15 mouse cellular contexts compared by ENCODE assay signal in the genomic region with DNA sequence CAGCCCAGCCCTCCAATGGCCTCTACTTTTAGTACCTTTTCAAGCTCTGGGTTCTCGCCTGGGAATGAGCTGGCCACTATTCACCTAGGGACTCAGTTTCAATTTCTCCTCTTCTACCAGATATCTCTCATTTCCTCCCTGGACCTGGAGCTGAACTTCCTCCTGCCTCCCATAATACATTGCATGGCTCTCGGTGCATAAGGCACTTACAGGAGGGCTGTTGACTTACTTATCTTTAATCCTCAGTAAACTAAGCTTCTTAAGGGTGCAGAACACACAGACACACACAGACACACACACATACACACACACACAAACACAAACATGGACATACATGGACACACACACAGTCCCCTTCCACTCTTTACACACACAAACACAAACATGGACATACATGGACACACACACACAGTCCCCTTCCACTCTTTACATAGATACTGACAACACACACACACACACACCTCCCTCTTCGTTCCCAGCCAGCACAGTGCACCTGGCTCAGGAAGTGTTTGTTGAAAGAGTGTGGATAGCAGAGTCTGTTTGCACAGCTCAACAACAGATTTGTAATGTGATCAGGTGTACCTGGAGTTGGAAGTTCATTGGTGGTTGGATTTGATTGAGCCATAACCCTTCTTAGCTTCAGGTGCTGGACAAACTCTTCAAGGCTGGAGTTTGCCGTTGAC. TPM values are rescaled to one million over a fixed set of nuclear protein-coding genes. Genes with fewer than 3 reads are reported as not detected.
DNase-seq lines count a peak whose midpoint lies in the region; ATAC-seq and TF ChIP-seq lines count a peak whose summit lies in the region.
"Had no signal": no experiment of that assay in that cellular context is flagged by ENCODE, and none has a peak within 500 bp of the region (broad histone marks: within the 10 kb centered on the region; RNA-seq: fewer than 3 reads in every experiment).

No protein-coding gene starts in this region.

- no peak for TF ChIP-seq POLR2A in liver, adult 2 months (IDR thresholded peaks at IDR 0.05; ENCODE audit: extremely low read depth, insufficient read depth, low read length)

- H3K4me3 ChIP-seq in liver, adult 2 months (ENCODE audit: insufficient read depth, low read depth, low read length): no peak overlapping the region
- no peak overlapping the region for H3K4me3 ChIP-seq in liver, embryonic 11.5 days (ENCODE audit: low read depth, low read length)
- H3K4me3 ChIP-seq in intestine, postnatal 0 days (ENCODE audit: low read depth, low read length): no peak overlapping the region
- H3K4me3 ChIP-seq in lung, embryonic 15.5 days: no peak overlapping the region
- no peak overlapping the region for H3K4me3 ChIP-seq in stomach, embryonic 15.5 days (replicated peaks)
- H3K4me3 ChIP-seq: embryonic facial prominence, embryonic 15.5 days; forebrain, embryonic 12.5 days; hindbrain, embryonic 10.5 days had no signal

- no peak overlapping the region for H3K9ac ChIP-seq in liver, adult 2 months (ENCODE audit: low read depth, low read length)
- H3K9ac ChIP-seq in liver, embryonic 11.5 days (ENCODE audit: low read depth, low read length): no peak overlapping the region
- H3K9ac ChIP-seq in intestine, postnatal 0 days (ENCODE audit: low read depth, low read length): no peak overlapping the region
- H3K9ac ChIP-seq in lung, embryonic 15.5 days: no peak overlapping the region
- no peak overlapping the region for H3K9ac ChIP-seq in stomach, embryonic 15.5 days
- H3K9ac ChIP-seq: embryonic facial prominence, embryonic 15.5 days; forebrain, embryonic 12.5 days had no signal

- H3K27ac ChIP-seq in liver, adult 2 months (replicated peaks; ENCODE audit: insufficient read depth, low read depth, low read length): no peak overlapping the region; the same call in 1 of the 2 replicates
- H3K27ac ChIP-seq in liver, embryonic 11.5 days (ENCODE audit: low read depth, low read length): no peak overlapping the region
- no peak overlapping the region for H3K27ac ChIP-seq in intestine, postnatal 0 days (ENCODE audit: low read depth, low read length)
- peak overlapping the region; percentile 71 for H3K27ac ChIP-seq in lung, embryonic 15.5 days
- H3K27ac ChIP-seq in stomach, embryonic 15.5 days: peak overlapping the region; percentile 67
- H3K27ac ChIP-seq: embryonic facial prominence, embryonic 15.5 days; forebrain, embryonic 12.5 days; hindbrain, embryonic 10.5 days had no signal

- H3K9me3 ChIP-seq in liver, embryonic 11.5 days (ENCODE audit: control insufficient read depth, low read length): no peaks in the 10 kb centered on the region
- no peaks in the 10 kb centered on the region for H3K9me3 ChIP-seq in intestine, postnatal 0 days (ENCODE audit: control insufficient read depth)
- no peaks in the 10 kb centered on the region for H3K9me3 ChIP-seq in lung, embryonic 15.5 days
- no peaks in the 10 kb centered on the region for H3K9me3 ChIP-seq in stomach, embryonic 15.5 days
- H3K9me3 ChIP-seq: embryonic facial prominence, embryonic 15.5 days; forebrain, embryonic 12.5 days; G1E; hindbrain, embryonic 10.5 days had no signal

- H3K79me2 ChIP-seq in liver, adult 2 months (ENCODE audit: control insufficient read depth, insufficient read depth, low read length): peaks cover 18% of the 10 kb centered on the region; the same call in 1 of the 2 replicates

- H3K4me1 ChIP-seq in liver, adult 2 months (ENCODE audit: control insufficient read depth, insufficient read depth, low read length): peaks cover 36% of the 10 kb centered on the region
- H3K4me1 ChIP-seq in liver, embryonic 11.5 days (replicated peaks; ENCODE audit: control insufficient read depth, insufficient read depth, low read length): no peaks in the 10 kb centered on the region
- peaks cover 12% of the 10 kb centered on the region; the same call in 1 of the 2 replicates for H3K4me1 ChIP-seq in intestine, postnatal 0 days (replicated peaks; ENCODE audit: control insufficient read depth, insufficient read depth, low read length)
- H3K4me1 ChIP-seq in lung, embryonic 15.5 days: peaks cover 39% of the 10 kb centered on the region
- H3K4me1 ChIP-seq in stomach, embryonic 15.5 days: peaks cover 25% of the 10 kb centered on the region
- H3K4me1 ChIP-seq: forebrain, embryonic 12.5 days; hindbrain, embryonic 10.5 days had no signal

- H3K4me2 ChIP-seq in liver, embryonic 11.5 days: no peak overlapping the region
- no peak overlapping the region; the same call in 1 of the 2 replicates for H3K4me2 ChIP-seq in intestine, postnatal 0 days (replicated peaks; ENCODE audit: low read depth)
- no peak overlapping the region; the same call in 1 of the 2 replicates for H3K4me2 ChIP-seq in lung, embryonic 15.5 days
- H3K4me2 ChIP-seq in stomach, embryonic 15.5 days: no peak overlapping the region
- H3K4me2 ChIP-seq: embryonic facial prominence, embryonic 15.5 days; forebrain, embryonic 12.5 days had no signal

- TF ChIP-seq CTCF in liver, adult 2 months (IDR thresholded peaks at IDR 0.05; ENCODE audit: low read depth, low read length): no peak
- TF ChIP-seq CTCF in intestine, postnatal 0 days (IDR thresholded peaks at IDR 0.05; ENCODE audit: low read depth): no peak

- peak; percentile 92 for DNase-seq in liver, adult 2 months (ENCODE audit: extremely low read depth, low read depth, low spot score)
- DNase-seq in liver, embryonic 11.5 days (ENCODE audit: low spot score): no peak
- DNase-seq in testis, postnatal 10 days (ENCODE audit: low spot score): no peak
- no peak for DNase-seq in layer of hippocampus, adult 11-12 months (ENCODE audit: low spot score)
- DNase-seq: adrenal gland, adult 8-10 months; cerebellum, adult 11-12 months; left cerebral cortex, postnatal 4 days had no signal

- H3K36me3 ChIP-seq in liver, adult 2 months (ENCODE audit: control insufficient read depth, insufficient read depth, low read length): no peaks in the 10 kb centered on the region; the same call in 1 of the 2 replicates
- no peaks in the 10 kb centered on the region for H3K36me3 ChIP-seq in liver, embryonic 11.5 days (ENCODE audit: control insufficient read depth, insufficient read depth, low read length)
- peaks cover 13% of the 10 kb centered on the region for H3K36me3 ChIP-seq in intestine, postnatal 0 days (ENCODE audit: control insufficient read depth, insufficient read depth)
- H3K36me3 ChIP-seq in lung, embryonic 15.5 days: no peaks in the 10 kb centered on the region
- no peaks in the 10 kb centered on the region for H3K36me3 ChIP-seq in stomach, embryonic 15.5 days
- H3K36me3 ChIP-seq: embryonic facial prominence, embryonic 15.5 days; forebrain, embryonic 12.5 days; G1E; hindbrain, embryonic 10.5 days had no signal

- no peak for ATAC-seq in liver, embryonic 11.5 days (replicated peaks; ENCODE audit: low FRiP score)
- peak; percentile 85 for ATAC-seq in intestine, postnatal 0 days
- peak; percentile 68 for ATAC-seq in lung, embryonic 15.5 days (ENCODE audit: borderline replicate concordance, extremely low read depth, low FRiP score, low TSS enrichment)
- peak; percentile 90 for ATAC-seq in stomach, embryonic 15.5 days (ENCODE audit: insufficient read depth, low FRiP score, low read depth)
- ATAC-seq: midbrain, embryonic 16.5 days had no signal

- H3K27me3 ChIP-seq in liver, adult 2 months (ENCODE audit: control insufficient read depth, insufficient read depth, low read length): no peaks in the 10 kb centered on the region
- H3K27me3 ChIP-seq in liver, embryonic 11.5 days (replicated peaks; ENCODE audit: control insufficient read depth, insufficient read depth, low read length): no peaks in the 10 kb centered on the region
- H3K27me3 ChIP-seq in intestine, postnatal 0 days (replicated peaks; ENCODE audit: control insufficient read depth, insufficient read depth, low read length): no peaks in the 10 kb centered on the region
- H3K27me3 ChIP-seq in lung, embryonic 15.5 days: no peaks in the 10 kb centered on the region
- H3K27me3 ChIP-seq in stomach, embryonic 15.5 days (replicated peaks): no peaks in the 10 kb centered on the region
- H3K27me3 ChIP-seq: embryonic facial prominence, embryonic 15.5 days; forebrain, embryonic 12.5 days had no signal

- WGBS in liver, adult 2 months: 26% methylated on average over 4 of the region's 4 CpGs
- 60% methylated on average over 4 of the region's 4 CpGs for WGBS in liver, embryonic 11.5 days
- 38% methylated on average over 4 of the region's 4 CpGs for WGBS in intestine, postnatal 0 days
- 46% methylated on average over 4 of the region's 4 CpGs for WGBS in lung, embryonic 15.5 days
- 47% methylated on average over 4 of the region's 4 CpGs for WGBS in stomach, embryonic 15.5 days

RNA-seq across cellular contexts. Expression of a gene that starts 32.3 kb away (rescaled TPM):
- total RNA-seq in liver, adult 2 months (2014; rRNA removed): 1.3 and 2.2 TPM in 2 replicates
- 8.0 and 10.0 TPM in 2 replicates for polyA plus RNA-seq in liver, adult 2 months (2012; rRNA removed)
- 8.4 and 9.5 TPM in 2 replicates for polyA plus RNA-seq in liver, embryonic 11.5 days (2014; fragmentation: Nextera tagmentation; extraction: Ambion mirVana)
- 5.3 and 5.4 TPM in 2 replicates for polyA plus RNA-seq in intestine, postnatal 0 days (2015; fragmentation: Nextera tagmentation; extraction: Ambion mirVana)
- polyA plus RNA-seq in lung, embryonic 15.5 days (2015; fragmentation: Nextera tagmentation; extraction: Ambion mirVana): 11.1 and 11.8 TPM in 2 replicates
- polyA plus RNA-seq in stomach, embryonic 15.5 days (2015; fragmentation: Nextera tagmentation; extraction: Ambion mirVana): 10.7 and 11.3 TPM in 2 replicates

Comparison
In these comparisons a context has a peak if more than half of its experiments do, and no peak if none do; other contexts are left out.
1. H3K27ac ChIP-seq: peak in lung, embryonic 15.5 days (single experiment) and stomach, embryonic 15.5 days (single experiment); none in liver, adult 2 months (single experiment), liver, embryonic 11.5 days (single experiment) and intestine, postnatal 0 days (single experiment).